Mouse (Mus musculus) gastrocnemius, postnatal 25 days (tissue): Measurements from ENCODE around the gene Maneal. TPM values are rescaled to one million over a fixed set of nuclear protein-coding genes. Genes with fewer than 3 reads are reported as not detected.

Experiments
- DNase-seq: peaks from one replicate; pipeline ENCODE4 v3.0.0; 2022
- total RNA-seq, 2 experiments: library from RNA; stranded (reverse); gene quantifications; 1 replicate in 1 of 2; 2 replicates in 1 of 2; pipeline ENCODE4 v1.2.3; 2021

The Maneal gene
- total RNA-seq, 2 experiments from 2014 or later: 0.18 to 0.35 TPM

- DNase-seq: peak; percentile 51
Observed at GRCm38 (mm10) chr4:124849631-124850260, 12.2 kb downstream of the Maneal start.

GRCm38 (mm10) chr4:124847573-124847972 is 14.4 kb downstream of the Maneal start:
- DNase-seq: peak; percentile 66

GRCm38 (mm10) chr4:124843493-124843892 is 18.5 kb downstream of the Maneal start:
- DNase-seq: no peak

- DNase-seq: no peak
Observed at GRCm38 (mm10) chr4:124840998-124841397, 21.0 kb downstream of the Maneal start.

GRCm38 (mm10) chr4:124838035-124838700 is 23.8 kb downstream of the Maneal start:
- DNase-seq: no peak

GRCm38 (mm10) chr4:124832796-124833195 is 29.2 kb downstream of the Maneal start:
- DNase-seq: no peak

GRCm38 (mm10) chr4:124829671-124830070 is 32.3 kb downstream of the Maneal start:
- DNase-seq: no peak

- DNase-seq: no peak
Observed at GRCm38 (mm10) chr4:124825371-124825965, 36.5 kb downstream of the Maneal start.

- no peak for DNase-seq
Observed at GRCm38 (mm10) chr4:124824967-124825366, 37.0 kb downstream of the Maneal start.

- no peak for DNase-seq
Observed at GRCm38 (mm10) chr4:124818832-124819231, 43.1 kb downstream of the Maneal start.

DNA sequence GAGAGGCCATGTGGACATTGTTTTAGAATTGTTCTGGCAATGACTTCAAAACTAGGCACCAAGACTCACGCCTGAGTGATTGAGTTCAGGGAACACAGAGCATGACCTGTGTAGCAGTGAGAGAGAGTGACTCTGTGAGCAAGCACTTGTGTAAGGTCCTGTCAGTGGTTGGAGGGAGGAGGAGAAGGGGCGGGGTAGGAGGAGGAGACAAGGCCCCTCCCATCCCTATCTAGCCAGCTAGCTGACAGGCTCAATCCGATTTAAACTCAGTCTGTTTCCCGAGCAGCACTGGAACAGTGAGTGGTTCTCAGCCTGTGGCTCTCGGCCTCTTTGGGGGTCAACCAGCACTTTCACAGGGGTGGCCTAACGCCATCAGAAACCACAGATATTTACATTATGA is 44.2 kb downstream of the Maneal start:
- peak; percentile 29 for DNase-seq

GRCm38 (mm10) chr4:124815901-124816300 is 46.1 kb downstream of the Maneal start:
- DNase-seq: peak; percentile 19

GRCm38 (mm10) chr4:124811347-124811975 is 50.5 kb downstream of the Maneal start:
- no peak for DNase-seq

- DNase-seq: no peak
Observed at GRCm38 (mm10) chr4:124810056-124810455, 51.9 kb downstream of the Maneal start.

GRCm38 (mm10) chr4:124809136-124809883 is 52.7 kb downstream of the Maneal start:
- no peak for DNase-seq

- DNase-seq: no peak
Observed at GRCm38 (mm10) chr4:124808511-124808910, 53.5 kb downstream of the Maneal start.

Other genes with a start within 250 kb of the Maneal start
- under 1 TPM; 0.38 to 0.43 TPM for gene Pou3f1, start 205.4 kb downstream of the Maneal start, total RNA-seq
- 10 to 100 TPM; 16.1 to 18.3 TPM for gene Utp11, start 168.6 kb downstream of the Maneal start, total RNA-seq
- gene Fhl3, start 161.5 kb downstream of the Maneal start, total RNA-seq: 100 to 1,000 TPM; 200 to 220 TPM
- 10 to 100 TPM; 10.8 to 11.3 TPM for gene Sf3a3, start 147.4 kb downstream of the Maneal start, total RNA-seq
- 10 to 100 TPM in 1 of 2 experiments, 1 to 10 TPM in 1; 8.8 to 10.3 TPM for gene Inpp5b, start 120.3 kb downstream of the Maneal start, total RNA-seq
- gene Mtf1, start 60.1 kb downstream of the Maneal start, total RNA-seq: 10 to 100 TPM; 11.4 to 13.1 TPM
- gene Yrdc, start 11.5 kb downstream of the Maneal start, total RNA-seq: 10 to 100 TPM in 1 of 2 experiments, 1 to 10 TPM in 1; 6.4 to 10.9 TPM
- 10 to 100 TPM; 17.1 to 21.0 TPM for gene 1110065P20Rik, start 11.0 kb downstream of the Maneal start, total RNA-seq
- not detected for gene Epha10, start 18.7 kb upstream of the Maneal start, total RNA-seq
- gene 9930104L06Rik, start 74.9 kb upstream of the Maneal start, total RNA-seq: 1 to 10 TPM; 6.7 to 6.8 TPM
- gene Cdca8, start 77.1 kb upstream of the Maneal start, total RNA-seq: under 1 TPM; 0.61 to 0.99 TPM
- gene Rspo1, start 124.3 kb upstream of the Maneal start, total RNA-seq: under 1 TPM; 0.41 to 0.72 TPM
- gene Gnl2, start 154.4 kb upstream of the Maneal start, total RNA-seq: 10 to 100 TPM; 25.0 to 25.7 TPM
- not detected for gene Dnali1, start 203.5 kb upstream of the Maneal start, total RNA-seq
- gene Snip1, start 204.5 kb upstream of the Maneal start, total RNA-seq: 1 to 10 TPM; 4.6 to 4.7 TPM
- 10 to 100 TPM; 10.7 to 12.9 TPM for gene Meaf6, start 223.0 kb upstream of the Maneal start, total RNA-seq